Mouse (Mus musculus): ENCODE measurements at regions not wholly inside any gene's neighbourhood (a gene's known extent, or its start where the extent isn't known, plus 50 kb on each side); places are given as distances from the start of the nearest gene placed in this dataset.
A peak's percentile ranks its signal among the peaks of the same experiment; 100 is the strongest.

DNA sequence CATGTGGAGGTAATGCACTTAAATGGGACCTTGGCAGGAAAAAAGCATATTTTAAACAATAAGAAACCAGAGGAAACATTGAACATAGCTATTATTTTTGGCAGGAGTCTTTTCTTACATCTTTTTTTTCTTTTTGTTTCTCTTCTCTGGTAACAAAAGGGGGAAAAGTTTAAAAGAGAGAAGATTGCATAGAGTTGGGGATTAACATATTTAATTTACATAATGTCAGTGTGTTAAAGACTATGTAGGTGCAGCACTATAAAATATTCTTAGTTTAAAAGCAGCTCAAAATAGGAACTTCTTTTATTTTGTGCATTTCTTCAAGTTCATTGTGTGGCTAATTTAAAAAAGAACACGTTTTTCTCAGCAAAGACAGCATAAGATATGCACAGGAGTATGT lies 1087.5 kb downstream of the Cdh11 start:
- DNase-seq (ENCODE audit: low read depth): no peak

- DNase-seq (ENCODE audit: low read depth): no peak
These were observed 1094.5 kb downstream of the Cdh11 start for GRCm38 (mm10) chr8:101690901-101691300.

- DNase-seq (ENCODE audit: low read depth): no peak
These were observed 1116.5 kb downstream of the Cdh11 start for GRCm38 (mm10) chr8:101668921-101669320.

- DNase-seq (ENCODE audit: low read depth): no peak
These were observed 1122.6 kb downstream of the Cdh11 start for GRCm38 (mm10) chr8:101662874-101663273.

DNA sequence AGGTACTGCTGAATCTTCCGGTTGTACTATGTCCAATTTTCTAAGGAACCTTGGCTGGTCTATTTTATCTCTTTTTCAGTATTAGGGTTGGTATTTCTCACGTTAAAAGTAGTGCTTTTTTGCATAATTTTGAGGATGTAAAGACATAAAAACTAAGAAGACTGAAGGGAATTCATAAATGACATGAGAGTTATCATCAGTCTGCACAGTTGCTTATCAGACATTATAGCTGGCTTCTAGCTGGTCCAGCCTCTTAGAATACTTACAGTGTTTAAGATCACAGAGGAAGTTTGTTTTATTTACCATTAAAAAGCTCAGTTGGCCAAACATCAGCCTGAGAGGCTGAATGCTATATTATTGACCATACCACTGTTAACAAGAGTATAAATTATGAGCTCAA lies 1130.2 kb downstream of the Cdh11 start:
- DNase-seq (ENCODE audit: low read depth): peak; percentile 53

DNA sequence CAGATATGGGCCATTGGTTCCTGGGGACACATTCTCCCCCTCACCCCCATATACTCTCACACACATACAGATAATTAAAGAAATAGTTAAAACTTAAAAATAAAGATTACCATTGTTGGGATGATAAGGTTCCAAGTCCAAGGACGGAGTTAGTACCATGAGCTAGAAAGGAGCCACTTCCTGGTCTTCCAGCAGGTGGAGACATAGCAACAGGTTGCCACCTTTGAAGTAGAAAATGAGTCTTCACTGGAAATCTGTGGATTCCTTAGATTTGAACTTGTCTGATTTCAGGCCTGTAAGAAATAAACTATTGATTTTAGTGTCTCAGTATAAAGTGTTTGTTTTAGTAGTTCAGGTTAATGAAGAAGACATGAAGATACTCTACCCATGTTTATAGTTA lies 1156.6 kb downstream of the Cdh11 start:
- DNase-seq (ENCODE audit: low read depth): peak; percentile 10

DNA sequence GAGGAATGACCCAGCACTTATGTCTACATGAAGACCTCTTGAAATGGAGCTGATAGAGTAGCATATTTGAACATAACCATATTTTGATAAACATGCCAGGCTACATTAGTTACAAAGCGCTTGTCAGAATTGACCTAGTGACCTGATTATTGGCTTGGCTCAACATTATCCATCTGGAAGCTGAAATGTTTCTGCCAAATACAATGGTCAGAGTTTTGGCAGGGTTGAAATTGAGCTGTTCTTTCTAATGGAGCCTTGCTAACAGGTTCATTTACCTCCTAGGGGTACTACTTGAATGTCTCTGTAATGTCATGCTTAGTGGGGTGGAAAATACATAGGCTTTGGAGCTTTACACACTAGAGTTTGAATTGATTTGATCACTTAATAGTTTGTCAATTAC lies 1163.5 kb downstream of the Cdh11 start:
- DNase-seq (ENCODE audit: low read depth): no peak

DNA sequence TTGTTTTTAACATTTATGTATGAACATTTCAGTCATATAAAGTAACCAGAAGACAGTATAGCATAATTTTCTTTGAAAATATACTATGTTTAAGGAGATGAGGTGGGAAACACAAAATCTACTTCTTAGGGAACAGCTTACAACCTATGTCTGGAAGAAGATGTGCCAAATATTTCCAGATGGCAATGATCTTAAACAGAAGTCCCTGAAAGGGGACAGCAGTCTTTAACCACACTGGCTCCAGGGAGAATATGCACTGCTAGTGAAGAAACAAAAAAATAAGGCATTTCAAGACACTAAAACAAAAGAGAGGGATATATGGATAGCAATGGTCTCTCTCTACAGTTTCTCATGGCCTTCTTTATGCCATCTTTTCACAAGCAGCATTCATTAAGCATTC lies 1194.3 kb downstream of the Cdh11 start:
- DNase-seq (ENCODE audit: low read depth): no peak

- DNase-seq (ENCODE audit: low read depth): no peak
These were observed 1194.8 kb downstream of the Cdh11 start for GRCm38 (mm10) chr8:101590639-101591038.

DNA sequence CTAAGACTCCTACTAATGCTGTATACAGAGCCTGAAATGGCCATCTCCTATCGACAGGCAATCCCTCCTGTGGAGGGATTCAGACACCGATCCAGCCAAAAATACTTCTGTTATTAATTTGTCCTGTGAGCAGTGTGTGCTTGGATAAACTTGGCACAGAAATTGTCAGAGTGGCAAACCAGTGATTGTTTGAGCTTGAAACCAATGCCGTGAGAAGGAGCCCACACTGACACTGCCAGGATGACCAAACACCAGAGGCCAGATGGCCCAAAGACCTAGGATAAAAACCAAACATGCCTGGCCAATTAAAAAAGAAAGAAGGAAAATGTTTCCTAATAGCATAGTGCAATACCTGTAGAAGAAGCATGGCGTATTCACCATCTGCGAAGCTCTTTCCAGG lies 1221.0 kb downstream of the Cdh11 start:
- no peak for DNase-seq (ENCODE audit: low read depth)

- DNase-seq (ENCODE audit: low read depth): no peak
These were observed 1262.7 kb downstream of the Cdh11 start for GRCm38 (mm10) chr8:101522758-101523157.

DNA sequence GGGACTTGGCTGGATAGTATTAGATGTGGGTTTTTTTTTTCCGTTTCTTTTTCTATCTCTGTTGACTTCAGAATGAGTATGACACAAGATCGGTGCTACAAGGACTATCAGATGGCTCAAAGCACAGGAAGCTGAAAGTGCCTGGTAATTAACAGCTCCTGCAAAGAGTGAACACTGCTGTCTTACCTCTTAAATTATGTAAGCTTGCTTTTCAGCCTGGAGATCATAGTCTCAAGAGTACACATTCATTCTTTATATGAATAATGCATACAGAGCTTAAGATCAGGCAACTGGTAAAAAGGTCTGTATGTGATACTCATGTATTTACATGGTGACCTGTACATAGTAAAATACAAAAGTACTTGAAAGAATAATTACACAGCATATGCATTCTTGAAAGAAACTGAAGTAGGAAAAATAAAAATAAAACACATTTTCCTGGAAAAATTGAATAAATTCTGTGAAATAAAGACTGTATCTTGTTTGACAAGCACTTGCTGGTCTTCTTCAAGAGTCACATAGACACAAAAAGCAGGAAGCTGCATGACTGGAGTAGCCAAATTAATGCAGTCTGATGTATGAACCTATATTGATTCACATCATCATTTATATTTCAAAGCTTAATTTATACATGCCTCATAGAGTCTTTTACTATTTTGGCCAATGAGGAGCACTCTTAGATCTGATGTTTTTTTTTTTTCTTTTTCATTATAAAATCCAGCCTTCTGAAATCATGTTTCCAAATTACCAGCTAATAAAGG lies 1306.7 kb downstream of the Cdh11 start:
- DNase-seq (ENCODE audit: low read depth): no peak

- DNase-seq (ENCODE audit: low read depth): no peak
These were observed 1319.1 kb downstream of the Cdh11 start for GRCm38 (mm10) chr8:101466363-101466762.

DNA sequence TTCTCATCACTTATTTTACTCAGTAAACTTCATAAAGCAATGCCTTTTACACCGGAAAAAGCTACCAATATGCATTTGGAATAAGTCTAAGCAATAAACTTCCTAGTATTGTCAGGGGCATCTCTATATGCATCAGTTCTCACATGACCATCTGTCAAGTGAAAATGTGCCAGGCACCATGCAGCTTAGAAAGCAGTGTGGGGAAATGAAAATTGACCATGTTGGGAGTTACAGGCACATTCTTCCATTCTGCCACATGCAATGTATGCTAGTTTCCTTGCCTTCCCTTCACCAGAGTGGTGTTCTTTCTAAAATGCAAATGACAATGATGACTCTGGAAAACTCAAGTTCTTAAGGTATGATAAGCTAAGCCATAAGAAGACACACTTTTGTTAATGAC lies 1322.9 kb downstream of the Cdh11 start:
- DNase-seq (ENCODE audit: low read depth): no peak

GRCm38 (mm10) chr8:101444730-101445129 lies 1340.7 kb downstream of the Cdh11 start:
- no peak for DNase-seq (ENCODE audit: low read depth)

DNA sequence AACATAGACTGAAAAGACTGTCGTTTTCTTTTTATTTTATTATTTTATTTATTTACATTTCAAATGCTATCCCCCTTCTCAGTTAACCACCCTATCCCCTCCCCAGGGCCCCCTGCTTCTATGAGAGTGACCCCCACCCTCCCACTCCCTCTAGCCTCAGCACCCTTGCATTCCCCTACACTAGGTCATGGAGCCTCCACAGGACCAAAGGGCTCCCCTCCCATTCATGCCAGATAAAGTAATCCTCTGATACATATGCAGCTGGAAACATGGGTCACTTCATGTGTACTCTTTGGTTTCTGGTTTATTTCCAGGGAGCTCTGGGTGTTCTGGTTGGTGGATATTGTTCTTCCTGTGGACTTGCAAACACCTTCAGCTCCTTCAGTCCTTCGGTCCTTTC lies 1342.9 kb downstream of the Cdh11 start:
- DNase-seq (ENCODE audit: low read depth): no peak

DNA sequence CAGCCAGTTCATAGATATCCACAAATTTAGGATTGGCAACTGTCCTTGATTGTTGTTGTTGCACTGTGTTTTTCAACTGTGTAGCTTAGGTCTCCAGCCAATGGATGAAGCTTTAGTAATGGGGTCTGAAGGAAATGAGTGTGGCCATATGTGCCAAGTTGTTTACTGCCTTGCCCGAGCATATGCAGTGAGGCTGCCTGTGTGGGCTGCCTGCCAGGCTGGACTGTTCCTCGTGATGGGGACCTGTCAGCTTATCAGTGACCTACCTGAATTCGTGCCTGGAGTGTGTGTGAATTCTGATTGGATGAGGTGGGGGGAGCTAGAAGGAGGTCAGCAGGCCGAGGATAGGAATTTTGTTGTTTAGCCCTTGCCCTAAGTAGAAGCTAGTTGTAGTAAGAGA lies 1349.8 kb downstream of the Cdh11 start:
- no peak for DNase-seq (ENCODE audit: low read depth)
